Mouse (Mus musculus) retina, postnatal 1 day (tissue): ENCODE data around the gene Cask.

Experiments used
- DNase-seq: peaks from one replicate; pipeline ENCODE4 v3.0.0-alpha.2; 2012

The Cask gene

GRCm38 (mm10) chrX:13718283-13718682 is 132.9 kb downstream of the Cask start:
- no peak for DNase-seq

- no peak for DNase-seq
These were observed 134.2 kb downstream of the Cask start for GRCm38 (mm10) chrX:13716796-13717569.

- peak; percentile 58 for DNase-seq
These were observed 141.0 kb downstream of the Cask start for GRCm38 (mm10) chrX:13710174-13710573.

GRCm38 (mm10) chrX:13705051-13705450 is 146.1 kb downstream of the Cask start:
- DNase-seq: peak; percentile 19

- no peak for DNase-seq
These were observed 150.5 kb downstream of the Cask start for GRCm38 (mm10) chrX:13700681-13701080.

- peak; percentile 12 for DNase-seq
These were observed 159.3 kb downstream of the Cask start for GRCm38 (mm10) chrX:13691865-13692264.

GRCm38 (mm10) chrX:13688356-13688755 is 162.8 kb downstream of the Cask start:
- no peak for DNase-seq

GRCm38 (mm10) chrX:13686589-13686988 is 164.6 kb downstream of the Cask start:
- DNase-seq: no peak

GRCm38 (mm10) chrX:13681748-13682147 is 169.4 kb downstream of the Cask start:
- DNase-seq: no peak

GRCm38 (mm10) chrX:13673001-13673400 is 178.2 kb downstream of the Cask start:
- DNase-seq: no peak

- no peak for DNase-seq
These were observed 180.8 kb downstream of the Cask start for GRCm38 (mm10) chrX:13670342-13670741.

- no peak for DNase-seq
These were observed 182.3 kb downstream of the Cask start for GRCm38 (mm10) chrX:13668867-13669266.

GRCm38 (mm10) chrX:13661063-13661462 is 190.1 kb downstream of the Cask start, which contains the start of gene Gpr82:
Gpr82 (plus strand) TSS chrX:13661363.
- DNase-seq: no peak

- no peak for DNase-seq
These were observed 191.8 kb downstream of the Cask start for GRCm38 (mm10) chrX:13659201-13659890.

- no peak for DNase-seq
These were observed 192.5 kb downstream of the Cask start for GRCm38 (mm10) chrX:13658616-13659140.

- DNase-seq: peak; percentile 50
These were observed 194.4 kb downstream of the Cask start for GRCm38 (mm10) chrX:13656721-13657120.

- DNase-seq: no peak
These were observed 195.3 kb downstream of the Cask start for GRCm38 (mm10) chrX:13655906-13656305.

GRCm38 (mm10) chrX:13655005-13655421 is 196.2 kb downstream of the Cask start:
- no peak for DNase-seq

- no peak for DNase-seq
These were observed 198.9 kb downstream of the Cask start for GRCm38 (mm10) chrX:13652291-13652690.

GRCm38 (mm10) chrX:13651889-13652288 is 199.3 kb downstream of the Cask start:
- DNase-seq: no peak

- no peak for DNase-seq
These were observed 212.3 kb downstream of the Cask start for GRCm38 (mm10) chrX:13638894-13639293.

GRCm38 (mm10) chrX:13636398-13636797 is 214.8 kb downstream of the Cask start:
- no peak for DNase-seq

- no peak for DNase-seq
These were observed 219.4 kb downstream of the Cask start, which contains the start of gene Gpr34 for GRCm38 (mm10) chrX:13631599-13632283. Gpr34 (plus strand) TSS chrX:13632089.
